Mouse (Mus musculus) embryonic facial prominence, embryonic 11.5 days (tissue): Measurements from ENCODE around the gene Wnt1. TPM values are rescaled to one million over a fixed set of nuclear protein-coding genes. Genes with fewer than 3 reads are reported as not detected.

Experiments
- ATAC-seq: fragments of 200-750 bp; cut with Nextera tagmentation; replicated peaks from 2 replicates; pipeline ENCODE4 v1.8.0; 2017; ENCODE audit warnings: low read depth; ENCODE audit not compliant: insufficient number of reproducible peaks, low FRiP score, low TSS enrichment
- DNase-seq: peaks from one replicate; pipeline ENCODE4 v3.0.0-alpha.2; 2015; ENCODE audit warnings: low spot score
- H3K27ac ChIP-seq: fragments of 300-500 bp; sonication (generic); replicated peaks from 2 replicates; pipeline ENCODE4 v1.5.1; 2014; ENCODE audit warnings: mild to moderate bottlenecking, low read depth, low read length, control low read depth
- H3K27me3 ChIP-seq: fragments of 300-500 bp; sonication (generic); 2 replicates; pipeline ENCODE4 v1.6.1; 2014; ENCODE audit warnings: mild to moderate bottlenecking, low read length, moderate library complexity, mixed read lengths; ENCODE audit not compliant: control insufficient read depth, insufficient read depth
- H3K36me3 ChIP-seq: fragments of 300-500 bp; sonication (generic); replicated peaks from 2 replicates; pipeline ENCODE4 v1.6.1; 2014; ENCODE audit warnings: low read depth, mild to moderate bottlenecking, low read length, moderate library complexity, mixed read lengths; ENCODE audit not compliant: control insufficient read depth, insufficient read depth
- H3K4me1 ChIP-seq: fragments of 300-500 bp; sonication (generic); 2 replicates; pipeline ENCODE4 v1.6.1; 2014; ENCODE audit warnings: low read length, mixed read lengths; ENCODE audit not compliant: control insufficient read depth, insufficient read depth
- H3K4me2 ChIP-seq: fragments of 300-500 bp; sonication (generic); 2 replicates; pipeline ENCODE4 v1.6.1; 2014; ENCODE audit warnings: low read depth, mild to moderate bottlenecking, control low read depth, low read length, moderate library complexity
- H3K4me3 ChIP-seq: fragments of 300-500 bp; sonication (generic); 2 replicates; pipeline ENCODE4 v1.5.1; 2014; ENCODE audit warnings: low read depth, low read length, control low read depth
- H3K9ac ChIP-seq: fragments of 300-500 bp; sonication (generic); replicated peaks from 2 replicates; pipeline ENCODE4 v1.6.1; 2014; ENCODE audit warnings: mild to moderate bottlenecking, control low read depth, low read length
- H3K9me3 ChIP-seq: fragments of 300-500 bp; sonication (generic); replicated peaks from 2 replicates; pipeline ENCODE4 v1.6.1; 2016; ENCODE audit warnings: mild to moderate bottlenecking, low read length, inconsistent platforms, mixed read lengths; ENCODE audit not compliant: control insufficient read depth
- WGBS: fragments of 180-500 bp; shearing (Covaris S2); extraction: QIAGEN DNeasy Blood & Tissue Kit; methylation state at CpG from one replicate; pipeline ENCODE4 v1.1.7; 2014; 5-methylcytosine and 5-hydroxymethylcytosine counted together
- polyA plus RNA-seq: library from polyadenylated mRNA; unstranded; fragments of >200 nt; fragmentation: Nextera tagmentation; extraction: Ambion mirVana; gene quantifications from 2 replicates; pipeline ENCODE4 v1.2.1, GENCODE M21; 2014

Wnt1 gene
- polyA plus RNA-seq, 1 experiment from 2014 or later: 0.28 TPM

- Histone ChIP-seq H3K36me3 (no peaks in the 10 kb centered on the region), H3K27ac (no peak overlapping the region), H3K4me1 (no peaks in the 10 kb centered on the region), H3K27me3 (no peaks in the 10 kb centered on the region), H3K9ac (no peak overlapping the region), H3K4me2 (no peak overlapping the region), H3K4me3 (no peak overlapping the region), H3K9me3 (no peaks in the 10 kb centered on the region)
- WGBS: 65% methylated on average over 3 of the region's 3 CpGs
- ATAC-seq: no peak
- DNase-seq: no peak
These were observed 33.8 kb downstream of the Wnt1 start for GRCm38 (mm10) chr15:98823434-98823833.

GRCm38 (mm10) chr15:98827611-98828011 lies 38.0 kb downstream of the Wnt1 start:
- H3K27me3 ChIP-seq: no peaks in the 10 kb centered on the region
- no peak for ATAC-seq
- no peak overlapping the region for H3K4me3 ChIP-seq
- no peak overlapping the region for H3K27ac ChIP-seq
- H3K9me3 ChIP-seq: no peaks in the 10 kb centered on the region
- H3K9ac ChIP-seq: no peak overlapping the region
- 88% methylated on average over 7 of the region's 7 CpGs for WGBS
- DNase-seq: no peak
- H3K4me1 ChIP-seq: no peaks in the 10 kb centered on the region; the same call in 1 of the 2 replicates
- no peak overlapping the region for H3K4me2 ChIP-seq
- no peaks in the 10 kb centered on the region for H3K36me3 ChIP-seq

GRCm38 (mm10) chr15:98830736-98831683 lies 41.4 kb downstream of the Wnt1 start, which contains the start of gene Prkag1:
TSS of gene Prkag1 (minus strand) at chr15:98831521.
- peak; percentile 90 for ATAC-seq
- Histone ChIP-seq H3K36me3 (peaks cover 18% of the 10 kb centered on the region), H3K4me1 (no peaks in the 10 kb centered on the region; the same call in 1 of the 2 replicates)

GRCm38 (mm10) chr15:98831684-98832035 lies 42.0 kb downstream of the Wnt1 start:
- no peaks in the 10 kb centered on the region; the same call in 1 of the 2 replicates for H3K4me1 ChIP-seq
- H3K4me3 ChIP-seq: no peak overlapping the region; the same call in 1 of the 2 replicates
- peak overlapping the region; percentile 77 for H3K4me2 ChIP-seq
- H3K36me3 ChIP-seq: peaks cover 18% of the 10 kb centered on the region
- no peaks in the 10 kb centered on the region for H3K27me3 ChIP-seq
- H3K9ac ChIP-seq: no peak overlapping the region; the same call in 1 of the 2 replicates
- H3K9me3 ChIP-seq: no peaks in the 10 kb centered on the region
- DNase-seq: no peak
- WGBS: 21% methylated on average over 9 of the region's 9 CpGs
- no peak for ATAC-seq
- no peak overlapping the region for H3K27ac ChIP-seq

More at GRCm38 (mm10) chr15:98830736-98831683, 41.4 kb downstream of the Wnt1 start, which contains the start of gene Prkag1:
- Histone ChIP-seq H3K27ac (peak within 1 kb of the TSS; percentile 52), H3K4me2 (peak within 1 kb of the TSS; percentile 77), H3K27me3 (no peaks in the 10 kb centered on the region), H3K9ac (peak within 1 kb of the TSS; percentile 85), H3K9me3 (no peaks in the 10 kb centered on the region), H3K4me3 (peak within 1 kb of the TSS; percentile 90)
- WGBS: under 1% methylated on average over 65 of the region's 66 CpGs
- peak; percentile 97 for DNase-seq

- ATAC-seq (no peak), DNase-seq (no peak)
- Histone ChIP-seq H3K27me3 (no peaks in the 10 kb centered on the region), H3K9ac (no peak overlapping the region), H3K4me2 (no peak overlapping the region; the same call in 1 of the 2 replicates), H3K4me1 (no peaks in the 10 kb centered on the region; the same call in 1 of the 2 replicates), H3K27ac (no peak overlapping the region), H3K4me3 (no peak overlapping the region), H3K9me3 (no peaks in the 10 kb centered on the region), H3K36me3 (peaks cover 18% of the 10 kb centered on the region)
- 61% methylated on average over 12 of the region's 12 CpGs for WGBS
These were observed 42.8 kb downstream of the Wnt1 start for GRCm38 (mm10) chr15:98832161-98833058.

- no peak for DNase-seq
- 84% methylated on average over 11 of the region's 11 CpGs for WGBS
- no peak overlapping the region for H3K27ac ChIP-seq
- no peaks in the 10 kb centered on the region for H3K9me3 ChIP-seq
- H3K36me3 ChIP-seq: peaks cover 18% of the 10 kb centered on the region
- H3K4me3 ChIP-seq: no peak overlapping the region
- no peaks in the 10 kb centered on the region; the same call in 1 of the 2 replicates for H3K4me1 ChIP-seq
- no peak for ATAC-seq
- no peak overlapping the region for H3K4me2 ChIP-seq
- no peaks in the 10 kb centered on the region for H3K27me3 ChIP-seq
- no peak overlapping the region for H3K9ac ChIP-seq
These were observed 43.6 kb downstream of the Wnt1 start for GRCm38 (mm10) chr15:98833281-98833680.

GRCm38 (mm10) chr15:98834059-98834458 lies 44.4 kb downstream of the Wnt1 start:
- H3K27me3 ChIP-seq: no peaks in the 10 kb centered on the region
- H3K36me3 ChIP-seq: peaks cover 19% of the 10 kb centered on the region
- DNase-seq: no peak
- H3K9me3 ChIP-seq: no peaks in the 10 kb centered on the region
- no peak overlapping the region for H3K27ac ChIP-seq
- ATAC-seq: no peak
- WGBS: 86% methylated on average over 9 of the region's 13 CpGs
- no peak overlapping the region for H3K9ac ChIP-seq
- H3K4me2 ChIP-seq: no peak overlapping the region
- no peaks in the 10 kb centered on the region; the same call in 1 of the 2 replicates for H3K4me1 ChIP-seq
- H3K4me3 ChIP-seq: no peak overlapping the region
